Mouse (Mus musculus): ENCODE data around the gene Synpr.
A peak's percentile ranks its signal among the peaks of the same experiment; 100 is the strongest.
"Not testable (repeated sequence)": the region's sequence is repeated elsewhere in the genome, so short reads cannot be mapped to it uniquely, and the experiment has no call there.

The Synpr gene

GRCm38 (mm10) chr14:13284091-13284844, at the start of gene Synpr:
Gene Synpr (plus strand): TSS chr14:13284780.
- peak; percentile 90 for DNase-seq (ENCODE audit: low spot score)

- DNase-seq (ENCODE audit: low spot score) = peak; percentile 81
Observed at GRCm38 (mm10) chr14:13236929-13237328, 47.7 kb upstream of the Synpr start.

GRCm38 (mm10) chr14:13247431-13247830, 37.1 kb upstream of the Synpr start:
- DNase-seq (ENCODE audit: low spot score) = no peak

- DNase-seq (ENCODE audit: low spot score) = no peak
Observed at GRCm38 (mm10) chr14:13249361-13249760, 35.2 kb upstream of the Synpr start.

- no peak for DNase-seq (ENCODE audit: low spot score)
Observed at GRCm38 (mm10) chr14:13252594-13252993, 32.0 kb upstream of the Synpr start.

- DNase-seq (ENCODE audit: low spot score) = not testable (repeated sequence)
Observed at GRCm38 (mm10) chr14:13254741-13255140, 29.8 kb upstream of the Synpr start.

GRCm38 (mm10) chr14:13262406-13262805, 22.2 kb upstream of the Synpr start:
- peak; percentile 18 for DNase-seq (ENCODE audit: low spot score)

GRCm38 (mm10) chr14:13266331-13266730, 18.2 kb upstream of the Synpr start:
- DNase-seq (ENCODE audit: low spot score) = no peak

GRCm38 (mm10) chr14:13267181-13267580, 17.4 kb upstream of the Synpr start:
- DNase-seq (ENCODE audit: low spot score) = no peak

- DNase-seq (ENCODE audit: low spot score) = no peak
Observed at GRCm38 (mm10) chr14:13283211-13283610, 1.4 kb upstream of the Synpr start.

- DNase-seq (ENCODE audit: low spot score) = no peak
Observed at GRCm38 (mm10) chr14:13284845-13285198, 242 bp downstream of the Synpr start.

- DNase-seq (ENCODE audit: low spot score) = peak; percentile 8
Observed at GRCm38 (mm10) chr14:13285341-13286130, 956 bp downstream of the Synpr start.

GRCm38 (mm10) chr14:13294200-13294599, 9.6 kb downstream of the Synpr start:
- DNase-seq (ENCODE audit: low spot score) = no peak

GRCm38 (mm10) chr14:13314323-13314722, 29.7 kb downstream of the Synpr start:
- DNase-seq (ENCODE audit: low spot score) = no peak

GRCm38 (mm10) chr14:13328461-13328860, 43.9 kb downstream of the Synpr start:
- no peak for DNase-seq (ENCODE audit: low spot score)

GRCm38 (mm10) chr14:13332497-13333306, 48.1 kb downstream of the Synpr start:
- no peak for DNase-seq (ENCODE audit: low spot score)

GRCm38 (mm10) chr14:13333372-13333771, 48.8 kb downstream of the Synpr start:
- no peak for DNase-seq (ENCODE audit: low spot score)

GRCm38 (mm10) chr14:13336162-13336561, 51.6 kb downstream of the Synpr start:
- no peak for DNase-seq (ENCODE audit: low spot score)

GRCm38 (mm10) chr14:13340688-13341087, 56.1 kb downstream of the Synpr start:
- no peak for DNase-seq (ENCODE audit: low spot score)

- no peak for DNase-seq (ENCODE audit: low spot score)
Observed at GRCm38 (mm10) chr14:13344240-13344639, 59.7 kb downstream of the Synpr start.

GRCm38 (mm10) chr14:13349170-13349865, 64.7 kb downstream of the Synpr start:
- no peak for DNase-seq (ENCODE audit: low spot score)

GRCm38 (mm10) chr14:13354154-13354553, 69.6 kb downstream of the Synpr start:
- peak; percentile 81 for DNase-seq (ENCODE audit: low spot score)

Measured in retina, embryonic 14.5 days (tissue).